Mouse (Mus musculus) liver, embryonic 13.5 days (tissue): ENCODE data around the gene Tpd52l1. TPM values are rescaled to one million over a fixed set of nuclear protein-coding genes. Genes with fewer than 3 reads are reported as not detected.

ENCODE experiments used
- ATAC-seq: fragments of 200-750 bp; cut with Nextera tagmentation; 2 replicates; pipeline ENCODE4 v1.8.0; 2017; ENCODE audit warnings: low read depth, mild to moderate bottlenecking, moderate number of reproducible peaks, moderate library complexity
- DNase-seq: peaks from one replicate; pipeline ENCODE4 v3.0.0; 2022
- H3K27ac ChIP-seq: fragments of 300-500 bp; sonication (generic); 2 replicates; pipeline ENCODE4 v1.5.1; 2015; ENCODE audit warnings: moderate library complexity, mild to moderate bottlenecking, inconsistent platforms
- H3K27me3 ChIP-seq: fragments of 300-500 bp; sonication (generic); 2 replicates; pipeline ENCODE4 v1.6.1; 2015; ENCODE audit warnings: mild to moderate bottlenecking, inconsistent platforms
- H3K36me3 ChIP-seq: fragments of 300-500 bp; sonication (generic); 2 replicates; pipeline ENCODE4 v1.6.1; 2015; ENCODE audit warnings: mild to moderate bottlenecking, inconsistent platforms
- H3K4me1 ChIP-seq: fragments of 300-500 bp; sonication (generic); replicated peaks from 2 replicates; pipeline ENCODE4 v1.6.1; 2015; ENCODE audit warnings: inconsistent platforms
- H3K4me2 ChIP-seq: fragments of 300-500 bp; sonication (generic); 2 replicates; pipeline ENCODE4 v1.6.1; 2015; ENCODE audit warnings: inconsistent platforms, mild to moderate bottlenecking, moderate library complexity
- H3K4me3 ChIP-seq: fragments of 300-500 bp; sonication (generic); replicated peaks from 2 replicates; pipeline ENCODE4 v1.5.1; 2015; ENCODE audit warnings: mild to moderate bottlenecking, inconsistent platforms
- H3K9ac ChIP-seq: fragments of 300-500 bp; sonication (generic); 2 replicates; pipeline ENCODE4 v1.6.1; 2015; ENCODE audit warnings: mild to moderate bottlenecking, inconsistent platforms
- H3K9me3 ChIP-seq: fragments of 300-500 bp; sonication (generic); replicated peaks from 2 replicates; pipeline ENCODE4 v1.6.1; 2016; ENCODE audit warnings: inconsistent platforms
- WGBS: fragments of 180-500 bp; shearing (Covaris S2); methylation state at CpG from one replicate; pipeline ENCODE4 v1.1.7; 2015; ENCODE audit not compliant: insufficient replicate concordance; 5-methylcytosine and 5-hydroxymethylcytosine counted together
- polyA plus RNA-seq: library from polyadenylated mRNA; unstranded; fragments of >200 nt; fragmentation: Nextera tagmentation; extraction: Ambion mirVana; gene quantifications from 2 replicates; pipeline ENCODE4 v1.2.1, GENCODE M21; 2015

Tpd52l1 gene
- polyA plus RNA-seq, 1 experiment from 2014 or later, result 1.5 TPM

DNA sequence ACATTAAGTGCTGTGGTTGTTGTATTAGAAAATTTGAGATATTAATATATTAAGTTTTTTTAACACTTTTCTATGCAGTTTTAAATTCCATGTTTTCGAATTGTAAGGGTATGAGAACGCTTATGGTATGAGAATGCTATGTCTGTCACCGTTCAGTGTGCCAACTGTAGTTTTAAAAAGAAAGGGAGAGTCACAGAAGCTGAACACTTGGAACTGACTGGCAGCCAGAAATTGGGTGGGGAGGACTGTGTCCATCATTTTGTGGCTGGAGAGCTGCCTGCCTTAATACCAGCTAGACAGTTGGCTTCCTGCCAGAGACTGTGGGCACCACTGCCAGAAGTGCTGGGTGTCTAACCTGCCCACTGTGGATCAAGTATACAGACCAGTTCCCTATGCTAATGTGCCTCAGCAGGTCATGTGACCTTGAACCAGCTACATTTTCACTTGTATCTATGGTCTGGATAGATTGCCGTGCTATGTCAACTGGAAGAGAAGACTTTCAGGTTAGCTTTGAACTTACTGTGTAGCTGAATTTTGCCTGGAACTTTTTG, 114.5 kb downstream of the Tpd52l1 start:
- WGBS, result 63% methylated on average over 4 of the region's 4 CpGs

DNA sequence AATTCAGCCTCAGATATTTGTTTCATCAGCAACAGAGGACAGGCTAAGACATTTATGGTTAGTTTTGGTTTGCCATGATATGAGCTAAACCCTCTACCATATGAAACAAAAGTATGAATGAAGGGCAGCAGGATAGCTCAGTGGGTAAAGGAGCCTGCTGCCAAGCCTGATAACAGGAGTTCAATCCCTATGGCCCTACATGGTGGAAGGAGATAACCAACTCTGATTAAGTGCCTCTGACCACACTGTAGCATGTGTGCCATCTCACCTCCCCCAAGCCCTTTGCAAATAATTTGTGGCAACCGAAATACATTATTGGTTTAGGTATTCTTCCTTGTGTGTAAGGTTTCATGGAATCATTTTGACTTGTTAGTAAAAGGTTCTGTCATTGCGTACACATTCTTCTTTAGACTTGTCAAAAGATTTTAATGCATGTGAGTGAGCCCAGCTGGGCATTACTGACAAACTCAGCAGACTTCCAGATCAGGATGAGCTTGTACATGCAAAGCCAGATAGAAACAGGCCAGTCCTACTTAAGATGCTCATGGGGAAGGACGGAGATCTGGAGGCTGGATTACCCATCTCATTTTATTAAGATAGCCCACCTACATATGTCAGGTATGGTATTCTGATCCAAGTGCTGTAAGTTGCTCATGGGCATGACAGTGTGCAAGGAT, 115.3 kb downstream of the Tpd52l1 start:
- Histone ChIP-seq H3K27ac (no peak overlapping the region), H3K9me3 (no peaks in the 10 kb centered on the region), H3K9ac (no peak overlapping the region), H3K27me3 (no peaks in the 10 kb centered on the region), H3K4me1 (peaks cover 17% of the 10 kb centered on the region), H3K36me3 (0 out of 2 replicates have a peak, but pooled peaks cover 3% of the 10 kb centered on the region), H3K4me3 (no peak overlapping the region), H3K4me2 (no peak overlapping the region)
- 61% methylated on average over 3 of the region's 3 CpGs for WGBS
- ATAC-seq (peak; percentile 92), DNase-seq (no peak)

More for the DNA sequence above, 114.5 kb downstream of the Tpd52l1 start:
- Histone ChIP-seq H3K9ac (no peak overlapping the region), H3K4me1 (peaks cover 17% of the 10 kb centered on the region), H3K9me3 (no peaks in the 10 kb centered on the region), H3K27me3 (no peaks in the 10 kb centered on the region), H3K4me2 (no peak overlapping the region), H3K36me3 (no peaks in the 10 kb centered on the region), H3K4me3 (no peak overlapping the region), H3K27ac (no peak overlapping the region)
- DNase-seq, result no peak
- ATAC-seq, result no peak

DNA sequence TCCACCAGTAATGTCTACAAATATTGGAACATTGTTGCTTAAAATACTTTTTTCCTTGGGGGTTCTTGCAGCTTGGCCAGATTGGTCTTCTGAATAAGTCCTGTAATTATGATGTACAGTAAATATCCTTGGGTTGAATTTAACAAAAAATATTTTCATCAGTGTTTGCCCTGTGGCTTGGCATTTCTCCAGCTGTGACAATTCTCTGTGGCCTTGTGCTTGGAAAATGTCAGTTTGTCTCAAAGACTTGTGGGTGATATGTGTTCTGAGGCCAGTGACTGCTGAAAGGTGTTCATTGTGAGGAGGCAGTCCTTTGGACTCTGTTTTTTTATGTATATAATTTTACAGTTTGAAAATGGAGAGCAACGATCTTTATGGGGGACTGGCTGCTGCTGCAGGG, 116.3 kb downstream of the Tpd52l1 start:
- 71% methylated on average over 1 of the region's 1 CpGs for WGBS
- no peaks in the 10 kb centered on the region for H3K9me3 ChIP-seq

DNA sequence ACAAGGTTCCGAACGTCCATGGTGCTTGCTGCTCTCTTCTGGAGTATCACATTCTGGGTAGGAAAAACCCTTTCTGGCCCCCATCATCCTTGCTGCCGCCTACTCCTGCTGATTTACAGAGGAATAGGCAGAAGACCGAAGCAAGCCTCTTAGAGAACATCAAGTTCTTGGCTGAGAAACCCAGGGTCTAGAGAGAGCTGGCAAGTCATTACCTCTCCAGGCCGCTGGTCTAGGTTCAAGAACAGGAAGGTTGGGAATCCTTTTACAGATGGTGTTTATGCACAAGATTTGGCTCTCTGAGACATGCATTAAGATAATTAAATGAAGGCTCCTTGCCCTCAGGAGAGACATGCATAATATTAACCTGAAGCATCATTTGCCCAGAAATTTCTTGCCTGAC, 127.3 kb downstream of the Tpd52l1 start:
- Histone ChIP-seq H3K4me3 (no peak overlapping the region), H3K9ac (no peak overlapping the region), H3K27ac (no peak overlapping the region), H3K4me2 (no peak overlapping the region), H3K27me3 (no peaks in the 10 kb centered on the region), H3K36me3 (no peaks in the 10 kb centered on the region), H3K4me1 (peaks cover 6% of the 10 kb centered on the region; the same call in 1 of the 2 replicates), H3K9me3 (no peaks in the 10 kb centered on the region)
- 70% methylated on average over 5 of the region's 5 CpGs for WGBS
- ATAC-seq (no peak), DNase-seq (no peak)

More for the DNA sequence above, 116.3 kb downstream of the Tpd52l1 start:
- H3K4me2 ChIP-seq, result no peak overlapping the region
- 0 out of 2 replicates have a peak, but pooled peaks cover 3% of the 10 kb centered on the region for H3K36me3 ChIP-seq
- no peak overlapping the region for H3K9ac ChIP-seq
- no peaks in the 10 kb centered on the region for H3K27me3 ChIP-seq
- ATAC-seq, result no peak
- no peak overlapping the region for H3K4me3 ChIP-seq
- H3K4me1 ChIP-seq, result peaks cover 17% of the 10 kb centered on the region
- H3K27ac ChIP-seq, result no peak overlapping the region
- DNase-seq, result no peak

DNA sequence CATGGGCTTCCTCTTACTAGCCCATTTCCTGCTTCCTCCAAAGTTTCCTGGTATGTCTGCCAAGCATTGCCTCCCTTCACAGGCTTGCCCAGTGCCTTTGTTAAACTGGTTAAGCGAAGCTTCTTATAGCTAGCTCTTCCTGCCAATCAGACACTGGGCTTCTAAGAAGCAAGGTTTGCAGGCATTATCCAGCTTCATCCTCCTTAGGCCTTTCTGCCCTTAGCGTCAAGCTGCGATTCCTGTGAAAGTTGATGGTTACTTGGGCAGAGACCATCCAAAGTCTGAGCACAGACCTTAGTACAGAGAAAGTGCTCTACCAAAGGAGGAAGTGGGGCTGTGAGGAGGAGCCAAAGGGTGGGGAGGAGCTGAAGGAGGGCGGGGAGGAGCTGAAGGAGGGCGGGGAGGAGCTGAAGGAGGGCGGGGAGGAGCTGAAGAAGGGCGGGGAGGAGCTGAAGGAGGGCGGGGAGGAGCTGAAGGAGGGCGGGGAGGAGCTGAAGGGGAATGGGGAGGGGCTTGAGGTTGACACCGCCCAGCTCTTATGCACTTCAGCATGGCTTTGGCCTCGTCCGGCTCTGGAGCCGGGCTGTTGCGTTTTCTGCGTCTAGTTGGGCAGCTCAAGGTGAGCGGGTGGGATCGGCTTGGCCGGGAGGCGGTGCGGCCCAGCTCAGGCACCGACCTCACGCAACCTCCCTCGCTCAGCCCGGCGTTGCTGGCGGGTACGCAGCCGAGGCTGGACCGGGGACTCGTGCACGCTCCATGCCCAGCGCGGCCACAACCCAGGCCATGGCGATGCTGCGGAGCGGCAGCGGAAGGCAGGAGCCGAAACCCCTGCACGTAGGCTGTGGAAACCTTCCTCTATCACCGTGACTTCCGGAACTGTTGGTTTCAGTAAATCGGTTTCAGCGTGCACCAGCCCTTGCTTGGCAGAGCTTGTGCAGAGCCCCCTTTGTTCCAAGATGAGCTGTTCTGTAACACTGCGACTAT, 132.6 kb downstream of the Tpd52l1 start, which contains the start of gene Hddc2:
Hddc2 (plus strand) TSS at position 519 of the 984 bp plus-strand sequence.
- WGBS, result 3% methylated on average over 41 of the region's 44 CpGs

DNA sequence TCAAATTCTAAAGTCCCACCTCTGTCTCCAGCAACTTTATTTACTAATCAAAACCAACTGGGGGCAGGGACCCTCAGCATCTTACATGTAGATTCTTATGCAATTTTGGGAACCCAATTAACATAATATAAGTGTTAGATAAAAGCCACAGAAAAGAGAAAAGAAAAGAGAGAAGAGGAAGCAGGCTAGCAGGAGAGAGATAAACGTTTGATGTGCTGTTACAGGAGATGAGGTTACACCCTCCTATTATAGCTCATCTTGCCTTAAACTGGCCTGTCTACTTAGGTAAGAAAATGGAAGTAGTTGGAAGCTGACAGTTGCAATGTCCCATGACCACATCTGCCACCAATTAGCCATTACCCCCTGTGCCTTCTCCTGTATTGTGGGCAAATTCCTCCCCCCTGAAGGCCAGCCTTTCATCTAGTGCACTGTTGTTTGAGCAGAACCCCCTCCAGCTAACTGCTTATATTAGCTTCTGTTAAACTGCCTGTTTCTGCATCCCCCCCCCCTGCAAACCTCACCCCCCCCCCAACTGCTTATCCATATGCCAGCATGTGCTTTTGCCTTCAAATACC, 138.6 kb downstream of the Tpd52l1 start:
- DNase-seq, result no peak
- Histone ChIP-seq H3K4me3 (no peak overlapping the region), H3K9ac (no peak overlapping the region), H3K4me1 (peaks cover 2% of the 10 kb centered on the region; the same call in 1 of the 2 replicates), H3K27me3 (no peaks in the 10 kb centered on the region), H3K27ac (no peak overlapping the region), H3K4me2 (no peak overlapping the region), H3K9me3 (no peaks in the 10 kb centered on the region), H3K36me3 (no peaks in the 10 kb centered on the region)
- ATAC-seq, result no peak
- WGBS, result 3% methylated on average over 1 of the region's 1 CpGs

More for the DNA sequence above, 132.6 kb downstream of the Tpd52l1 start, which contains the start of gene Hddc2:
- Histone ChIP-seq H3K27me3 (no peaks in the 10 kb centered on the region), H3K4me3 (peak within 1 kb of the TSS; percentile 70), H3K27ac (peak within 1 kb of the TSS; percentile 69), H3K9ac (peak within 1 kb of the TSS; percentile 74), H3K4me2 (peak within 1 kb of the TSS; percentile 84), H3K4me1 (peaks cover 15% of the 10 kb centered on the region), H3K9me3 (no peaks in the 10 kb centered on the region), H3K36me3 (no peaks in the 10 kb centered on the region)
- DNase-seq (peak; percentile 71), ATAC-seq (peak; percentile 95)

DNA sequence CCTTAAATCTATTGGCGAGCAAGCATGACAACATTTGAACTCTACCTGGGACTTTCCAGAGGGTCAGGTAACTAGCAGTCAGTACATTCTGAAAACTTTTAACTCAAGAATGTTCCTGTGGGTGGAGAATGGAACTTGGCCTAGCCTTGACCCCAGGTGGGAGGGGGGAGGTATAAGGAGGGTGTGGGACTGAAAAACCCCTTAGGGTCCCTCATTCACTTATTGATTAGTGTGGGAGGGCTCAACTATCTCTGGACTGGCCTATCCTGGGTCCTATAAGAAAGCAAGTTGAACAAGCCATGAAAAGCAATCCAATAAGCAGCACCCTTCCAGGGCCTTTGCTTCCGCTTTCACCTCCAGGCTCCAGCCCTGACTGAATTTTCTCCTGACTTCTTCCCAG, 142.3 kb downstream of the Tpd52l1 start:
- no peaks in the 10 kb centered on the region for H3K27me3 ChIP-seq
- H3K36me3 ChIP-seq, result no peaks in the 10 kb centered on the region
- H3K4me3 ChIP-seq, result no peak overlapping the region
- no peak for DNase-seq
- H3K9me3 ChIP-seq, result no peaks in the 10 kb centered on the region
- H3K9ac ChIP-seq, result no peak overlapping the region
- no peak for ATAC-seq
- no peak overlapping the region for H3K4me2 ChIP-seq
- WGBS, result 82% methylated on average over 2 of the region's 2 CpGs
- no peaks in the 10 kb centered on the region for H3K4me1 ChIP-seq
- no peak overlapping the region for H3K27ac ChIP-seq

DNA sequence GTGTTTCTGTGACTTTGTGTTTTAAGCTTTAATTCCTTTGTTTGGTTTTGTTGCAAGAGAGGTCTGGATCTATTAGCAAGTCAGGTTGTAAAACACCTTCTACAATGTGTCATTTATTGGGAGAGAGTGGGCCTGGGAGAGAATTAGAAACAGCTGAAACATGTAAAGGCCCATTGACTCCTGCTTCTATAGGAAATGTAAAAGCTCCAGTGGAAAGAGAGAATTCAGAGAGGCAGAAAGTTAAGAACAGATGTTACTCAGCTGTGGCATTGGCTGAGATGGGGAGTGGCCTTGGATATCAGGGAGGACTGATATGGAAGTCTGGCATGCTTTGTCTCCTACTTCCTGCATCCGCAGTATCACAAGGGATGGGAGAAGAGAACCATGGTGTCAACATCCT, 145.5 kb downstream of the Tpd52l1 start:
- no peak overlapping the region for H3K9ac ChIP-seq
- H3K36me3 ChIP-seq, result no peaks in the 10 kb centered on the region
- H3K27me3 ChIP-seq, result no peaks in the 10 kb centered on the region
- no peak for ATAC-seq
- no peak overlapping the region for H3K4me2 ChIP-seq
- H3K4me3 ChIP-seq, result no peak overlapping the region
- no peaks in the 10 kb centered on the region for H3K4me1 ChIP-seq
- 38% methylated on average over 1 of the region's 1 CpGs for WGBS
- no peak for DNase-seq
- no peaks in the 10 kb centered on the region for H3K9me3 ChIP-seq
- H3K27ac ChIP-seq, result no peak overlapping the region

DNA sequence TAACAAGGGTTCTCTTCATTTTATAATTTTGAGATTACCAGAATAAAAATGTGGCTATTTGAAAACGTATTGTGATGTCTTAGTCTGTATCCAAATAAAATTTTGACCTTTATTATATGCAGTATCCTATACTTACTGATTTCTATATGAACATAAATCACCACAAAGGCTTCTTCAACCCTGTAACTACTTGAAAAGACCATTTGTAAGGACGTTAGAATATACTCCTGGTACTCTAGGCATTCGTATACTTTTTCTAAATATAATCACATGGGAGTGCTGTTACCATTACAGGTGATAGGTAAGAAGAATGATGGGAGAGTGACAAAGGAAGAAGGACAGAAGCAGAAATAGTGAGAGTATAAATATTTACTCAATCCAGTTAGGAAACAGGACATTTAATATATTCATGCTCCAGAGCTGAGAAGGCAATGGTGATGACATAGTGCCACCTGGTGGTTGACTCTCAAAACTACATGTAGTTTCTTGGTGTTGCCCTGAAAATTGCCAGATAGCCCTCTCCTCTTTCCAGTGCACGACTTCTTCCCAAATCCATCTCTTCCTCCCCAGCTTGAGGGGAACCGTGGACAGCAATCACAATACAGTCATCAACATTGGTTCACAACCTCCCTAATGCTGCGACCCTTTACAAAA, 146.7 kb downstream of the Tpd52l1 start:
- WGBS, result 36% methylated on average over 6 of the region's 6 CpGs
- peak; percentile 4 for DNase-seq
- no peak overlapping the region for H3K27ac ChIP-seq
- no peaks in the 10 kb centered on the region for H3K4me1 ChIP-seq
- H3K36me3 ChIP-seq, result no peaks in the 10 kb centered on the region
- H3K4me3 ChIP-seq, result no peak overlapping the region
- H3K9me3 ChIP-seq, result no peaks in the 10 kb centered on the region
- H3K27me3 ChIP-seq, result no peaks in the 10 kb centered on the region
- H3K9ac ChIP-seq, result no peak overlapping the region
- ATAC-seq, result no peak
- H3K4me2 ChIP-seq, result no peak overlapping the region

DNA sequence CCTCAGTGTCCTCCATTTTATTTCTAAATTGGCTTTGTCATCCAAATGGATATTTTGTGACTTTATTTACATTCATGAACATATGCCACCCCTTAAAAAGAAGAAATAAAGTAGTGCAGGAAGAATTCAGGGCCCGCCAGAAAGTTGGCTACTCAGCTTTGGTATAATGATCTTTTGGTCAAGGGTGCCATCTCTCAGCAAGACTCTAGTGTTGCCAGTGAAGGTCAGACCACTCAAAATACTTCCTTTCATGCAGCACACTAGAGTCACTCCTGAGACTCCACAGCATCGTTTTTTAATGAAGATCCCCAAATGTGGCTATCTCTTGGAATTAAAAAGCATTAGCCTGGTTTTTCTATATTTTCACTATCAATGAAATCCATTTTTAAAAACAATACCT, 147.5 kb downstream of the Tpd52l1 start:
- Histone ChIP-seq H3K27me3 (no peaks in the 10 kb centered on the region), H3K27ac (no peak overlapping the region), H3K9ac (no peak overlapping the region), H3K4me2 (no peak overlapping the region), H3K4me1 (no peaks in the 10 kb centered on the region), H3K9me3 (no peaks in the 10 kb centered on the region), H3K4me3 (no peak overlapping the region), H3K36me3 (no peaks in the 10 kb centered on the region)
- no peak for DNase-seq
- ATAC-seq, result no peak
- 44% methylated on average over 2 of the region's 2 CpGs for WGBS
